Mouse (Mus musculus): Measurements from ENCODE around the gene Lrrk1.

- TF ChIP-seq MAX (IDR thresholded peaks at IDR 0.05) (no peak), CTCF (IDR thresholded peaks at IDR 0.05; ENCODE audit: control insufficient read depth, insufficient read depth, insufficient read length) (no peak), MYOG (IDR thresholded peaks at IDR 0.05; ENCODE audit: control insufficient read depth, extremely low read depth, insufficient read length) (no peak), FOSL1 (IDR thresholded peaks at IDR 0.05; ENCODE audit: insufficient read depth, low read length, poor library complexity, severe bottlenecking) (no peak), MYOD1 (IDR thresholded peaks at IDR 0.05; ENCODE audit: control insufficient read depth, insufficient read length, low read depth) (peak; percentile 72), USF1 (IDR thresholded peaks at IDR 0.05; ENCODE audit: low read depth) (no peak)
Measured at GRCm38 (mm10) chr7:66180260-66180659, 207.9 kb downstream of the Lrrk1 start.

Data from C2C12 (cell line).